ENCODE assay signal across 8 mouse cellular contexts in genomic region chr5:123015915-123016314, GRCm38 (mm10). TPM values are rescaled to one million over a fixed set of nuclear protein-coding genes. Genes with fewer than 3 reads are reported as not detected.
A peak's percentile ranks its signal among the peaks of the same experiment; 100 is the strongest.
DNase-seq lines count a peak whose midpoint lies in the region; ATAC-seq and TF ChIP-seq lines count a peak whose summit lies in the region.

No protein-coding gene starts in this region.

- H3K36me3 ChIP-seq in spleen, adult 2 months (ENCODE audit: control insufficient read depth, insufficient read depth, low read length): no peaks in the 10 kb centered on the region
- H3K36me3 ChIP-seq in embryonic facial prominence, embryonic 14.5 days (ENCODE audit: control insufficient read depth, insufficient read depth, low read length): no peaks in the 10 kb centered on the region
- no peaks in the 10 kb centered on the region for H3K36me3 ChIP-seq in liver, embryonic 11.5 days (ENCODE audit: control insufficient read depth, insufficient read depth, low read length)
- H3K36me3 ChIP-seq in neural tube, embryonic 13.5 days: no peaks in the 10 kb centered on the region

- no peaks in the 10 kb centered on the region for H3K27me3 ChIP-seq in spleen, adult 2 months (ENCODE audit: control insufficient read depth, insufficient read depth, low read length)
- H3K27me3 ChIP-seq in embryonic facial prominence, embryonic 14.5 days (replicated peaks; ENCODE audit: control insufficient read depth, insufficient read depth, low read length): no peaks in the 10 kb centered on the region
- no peaks in the 10 kb centered on the region for H3K27me3 ChIP-seq in liver, embryonic 11.5 days (replicated peaks; ENCODE audit: control insufficient read depth, insufficient read depth, low read length)
- no peaks in the 10 kb centered on the region for H3K27me3 ChIP-seq in neural tube, embryonic 13.5 days

- ATAC-seq in embryonic facial prominence, embryonic 14.5 days (ENCODE audit: low read depth): no peak
- ATAC-seq in liver, embryonic 11.5 days (replicated peaks; ENCODE audit: low FRiP score): no peak
- ATAC-seq in neural tube, embryonic 13.5 days (ENCODE audit: low read depth): no peak

- peak overlapping the region; percentile 75 for H3K4me2 ChIP-seq in embryonic facial prominence, embryonic 14.5 days (ENCODE audit: low read depth, low read length)
- peak overlapping the region; percentile 91 for H3K4me2 ChIP-seq in liver, embryonic 11.5 days
- H3K4me2 ChIP-seq in neural tube, embryonic 13.5 days: peak overlapping the region; percentile 75

- TF ChIP-seq POLR2A in spleen, adult 2 months (IDR thresholded peaks at IDR 0.05; ENCODE audit: low read depth, low read length): no peak

- DNase-seq in spleen, adult 2 months (ENCODE audit: low read depth in 1 of 2, low spot score in 2 of 2): peak; percentile 29 to 30
- DNase-seq in spleen, postnatal 14 days (ENCODE audit: low spot score in 2 of 2): no peak
- DNase-seq in embryonic facial prominence, embryonic 14.5 days (ENCODE audit: low spot score): no peak
- DNase-seq in liver, embryonic 11.5 days (ENCODE audit: low spot score): no peak
- no peak for DNase-seq in cerebellum, adult 8-10 months
- no peak for DNase-seq in testis, postnatal 10 days (ENCODE audit: low spot score)
- no peak for DNase-seq in retina, embryonic 14.5 days (ENCODE audit: low spot score)

- no peak for TF ChIP-seq CTCF in spleen, adult 2 months (IDR thresholded peaks at IDR 0.05; ENCODE audit: extremely low read depth, insufficient read depth, insufficient read length, insufficient replicate concordance)

- H3K9me3 ChIP-seq in embryonic facial prominence, embryonic 14.5 days (ENCODE audit: control insufficient read depth, low read length): no peaks in the 10 kb centered on the region
- no peaks in the 10 kb centered on the region for H3K9me3 ChIP-seq in liver, embryonic 11.5 days (ENCODE audit: control insufficient read depth, low read length)
- H3K9me3 ChIP-seq in neural tube, embryonic 13.5 days: no peaks in the 10 kb centered on the region

- peaks cover 15% of the 10 kb centered on the region; the same call in 1 of the 2 replicates for H3K4me1 ChIP-seq in spleen, adult 2 months (ENCODE audit: control insufficient read depth, insufficient read depth, insufficient read length)
- H3K4me1 ChIP-seq in embryonic facial prominence, embryonic 14.5 days (ENCODE audit: control insufficient read depth, insufficient read depth, low read length): peaks cover 30% of the 10 kb centered on the region
- H3K4me1 ChIP-seq in liver, embryonic 11.5 days (replicated peaks; ENCODE audit: control insufficient read depth, insufficient read depth, low read length): peaks cover 40% of the 10 kb centered on the region
- peaks cover 45% of the 10 kb centered on the region for H3K4me1 ChIP-seq in neural tube, embryonic 13.5 days (replicated peaks)

- WGBS in spleen, adult 2 months: 8% methylated on average over 8 of the region's 8 CpGs
- WGBS in embryonic facial prominence, embryonic 14.5 days: 17% methylated on average over 8 of the region's 8 CpGs
- 14% methylated on average over 8 of the region's 8 CpGs for WGBS in liver, embryonic 11.5 days
- WGBS in neural tube, embryonic 13.5 days: 23% methylated on average over 8 of the region's 8 CpGs

- peak overlapping the region; percentile 71 for H3K4me3 ChIP-seq in spleen, adult 2 months (ENCODE audit: extremely low read depth, insufficient read depth, insufficient read length)
- H3K4me3 ChIP-seq in embryonic facial prominence, embryonic 14.5 days (ENCODE audit: low read depth, low read length): peak overlapping the region; percentile 76
- peak overlapping the region; percentile 74 for H3K4me3 ChIP-seq in liver, embryonic 11.5 days (ENCODE audit: low read depth, low read length)
- peak overlapping the region; percentile 60 for H3K4me3 ChIP-seq in neural tube, embryonic 13.5 days

- H3K9ac ChIP-seq in embryonic facial prominence, embryonic 14.5 days (ENCODE audit: low read depth, low read length): peak overlapping the region; percentile 84
- H3K9ac ChIP-seq in liver, embryonic 11.5 days (ENCODE audit: low read depth, low read length): peak overlapping the region; percentile 76
- peak overlapping the region; percentile 80 for H3K9ac ChIP-seq in neural tube, embryonic 13.5 days

- peak overlapping the region; percentile 88; the same call in 1 of the 2 replicates for H3K27ac ChIP-seq in spleen, adult 2 months (ENCODE audit: insufficient read depth, low read length)
- H3K27ac ChIP-seq in embryonic facial prominence, embryonic 14.5 days (replicated peaks; ENCODE audit: low read depth, low read length): peak overlapping the region; percentile 91; the same call in 1 of the 2 replicates
- H3K27ac ChIP-seq in liver, embryonic 11.5 days (ENCODE audit: low read depth, low read length): peak overlapping the region; percentile 81
- H3K27ac ChIP-seq in neural tube, embryonic 13.5 days (replicated peaks): peak overlapping the region; percentile 94

RNA-seq across cellular contexts. Expression of gene Orai1, which starts 1.0 kb away (rescaled TPM):
- polyA plus RNA-seq in spleen, adult 2 months (2012; rRNA removed): 52.3 and 83.0 TPM in 2 replicates
- polyA plus RNA-seq in embryonic facial prominence, embryonic 14.5 days (2014; fragmentation: Nextera tagmentation; extraction: Ambion mirVana): 19.5 and 20.8 TPM in 2 replicates
- 8.6 and 9.6 TPM in 2 replicates for polyA plus RNA-seq in liver, embryonic 11.5 days (2014; fragmentation: Nextera tagmentation; extraction: Ambion mirVana)
- polyA plus RNA-seq in neural tube, embryonic 13.5 days (2015; fragmentation: Nextera tagmentation; extraction: Ambion mirVana): 12.9 and 13.1 TPM in 2 replicates

RNA-seq across cellular contexts. Expression of gene Kdm2b, which starts 26.3 kb away (rescaled TPM):
- polyA plus RNA-seq in spleen, adult 2 months (2012; rRNA removed): 30.3 and 36.7 TPM in 2 replicates
- 30.1 and 31.0 TPM in 2 replicates for polyA plus RNA-seq in embryonic facial prominence, embryonic 14.5 days (2014; fragmentation: Nextera tagmentation; extraction: Ambion mirVana)
- polyA plus RNA-seq in liver, embryonic 11.5 days (2014; fragmentation: Nextera tagmentation; extraction: Ambion mirVana): 46.8 and 48.8 TPM in 2 replicates
- polyA plus RNA-seq in neural tube, embryonic 13.5 days (2015; fragmentation: Nextera tagmentation; extraction: Ambion mirVana): 91.7 and 95.0 TPM in 2 replicates

RNA-seq across cellular contexts. Expression of gene Morn3, which starts 30.9 kb away (rescaled TPM):
- not detected in 2 replicates for polyA plus RNA-seq in spleen, adult 2 months (2012; rRNA removed)
- polyA plus RNA-seq in embryonic facial prominence, embryonic 14.5 days (2014; fragmentation: Nextera tagmentation; extraction: Ambion mirVana): 0.34 and 3.6 TPM in 2 replicates
- not detected in 2 replicates for polyA plus RNA-seq in liver, embryonic 11.5 days (2014; fragmentation: Nextera tagmentation; extraction: Ambion mirVana)
- 0.67 and 1.0 TPM in 2 replicates for polyA plus RNA-seq in neural tube, embryonic 13.5 days (2015; fragmentation: Nextera tagmentation; extraction: Ambion mirVana)

RNA-seq across cellular contexts. Expression of gene Tmem120b, which starts 52.3 kb away (rescaled TPM):
- polyA plus RNA-seq in spleen, adult 2 months (2012; rRNA removed): 5.8 and 7.6 TPM in 2 replicates
- polyA plus RNA-seq in embryonic facial prominence, embryonic 14.5 days (2014; fragmentation: Nextera tagmentation; extraction: Ambion mirVana): 16.8 and 17.6 TPM in 2 replicates
- polyA plus RNA-seq in liver, embryonic 11.5 days (2014; fragmentation: Nextera tagmentation; extraction: Ambion mirVana): 24.3 and 24.8 TPM in 2 replicates
- 18.2 and 20.5 TPM in 2 replicates for polyA plus RNA-seq in neural tube, embryonic 13.5 days (2015; fragmentation: Nextera tagmentation; extraction: Ambion mirVana)

Comparison
In these comparisons a context has a peak if more than half of its experiments do, and no peak if none do; other contexts are left out.
1. DNase-seq: peak in spleen, adult 2 months (2 of 2); none in spleen, postnatal 14 days (0 of 2), embryonic facial prominence, embryonic 14.5 days (single experiment), liver, embryonic 11.5 days (single experiment), cerebellum, adult 8-10 months (single experiment), testis, postnatal 10 days (single experiment) and retina, embryonic 14.5 days (single experiment).
2. Peak in every context shown above with its lines, with median percentiles within 50 percentile points of each other: H3K27ac ChIP-seq, H3K4me3 ChIP-seq, H3K4me2 ChIP-seq and H3K9ac ChIP-seq.